Mouse (Mus musculus) ES-Bruce4 (cell line): ENCODE data around the gene Wasf1. TPM values are rescaled to one million over a fixed set of nuclear protein-coding genes. Genes with fewer than 3 reads are reported as not detected.

ENCODE experiments used
- H3K27ac ChIP-seq: 2 replicates; pipeline ENCODE4 v1.5.1; 2012; ENCODE audit warnings: low read length, inconsistent platforms; ENCODE audit not compliant: insufficient read depth
- H3K27me3 ChIP-seq: 2 replicates; pipeline ENCODE4 v1.6.1; 2012; ENCODE audit warnings: mild to moderate bottlenecking, low read length, inconsistent platforms; ENCODE audit not compliant: control insufficient read depth, poor library complexity, insufficient read depth, severe bottlenecking
- H3K36me3 ChIP-seq: 2 replicates; pipeline ENCODE4 v1.6.1; 2012; ENCODE audit warnings: inconsistent platforms, mild to moderate bottlenecking, low read length, moderate library complexity; ENCODE audit not compliant: control insufficient read depth, poor library complexity, insufficient read depth, severe bottlenecking
- H3K4me1 ChIP-seq: one replicate; pipeline ENCODE4 v1.8.1; 2011; ENCODE audit warnings: low read length; ENCODE audit not compliant: control insufficient read depth, insufficient read depth
- H3K4me3 ChIP-seq: 2 replicates; pipeline ENCODE4 v1.5.1; 2011; ENCODE audit warnings: low read depth, mild to moderate bottlenecking, low read length
- H3K9ac ChIP-seq: 2 replicates; pipeline ENCODE4 v1.6.1; 2012; ENCODE audit warnings: low read depth, mild to moderate bottlenecking, inconsistent platforms; ENCODE audit not compliant: poor library complexity, severe bottlenecking
- H3K9me3 ChIP-seq: replicated peaks from 2 replicates; pipeline ENCODE4 v1.6.1; 2012; ENCODE audit warnings: mild to moderate bottlenecking, low read length, inconsistent platforms; ENCODE audit not compliant: control insufficient read depth, poor library complexity, insufficient read depth, severe bottlenecking
- CTCF ChIP-seq: IDR thresholded peaks from one replicate; pipeline ENCODE4 v1.8.1; 2011; ENCODE audit warnings: low read depth, low read length
- EP300 ChIP-seq: IDR thresholded peaks from 2 replicates; pipeline ENCODE4 v1.6.1; 2011; ENCODE audit warnings: low read depth, low read length; ENCODE audit not compliant: insufficient read depth
- POLR2A ChIP-seq: IDR thresholded peaks from one replicate; pipeline ENCODE4 v1.8.1; 2011; ENCODE audit warnings: low read length; ENCODE audit not compliant: insufficient read depth
- polyA plus RNA-seq: library from polyadenylated mRNA; stranded (reverse); fragments of >200 nt; gene quantifications from 2 replicates; pipeline ENCODE4 v1.2.4, GENCODE M21; 2011; ENCODE audit warnings: low read depth; ENCODE audit not compliant: missing spikeins, insufficient read depth, insufficient read length

The Wasf1 gene
- 47.3 and 52.0 TPM in 2 replicates for polyA plus RNA-seq

- H3K4me3 ChIP-seq = peak within 1 kb of the TSS; percentile 98
- H3K27ac ChIP-seq = peak within 1 kb of the TSS; percentile 36; the same call in 1 of the 2 replicates
- no peaks in the 10 kb centered on the region for H3K9me3 ChIP-seq
- no peaks in the 10 kb centered on the region for H3K36me3 ChIP-seq
- TF ChIP-seq POLR2A (peak; percentile 92), CTCF (no peak)
- no peaks in the 10 kb centered on the region for H3K4me1 ChIP-seq
- H3K27me3 ChIP-seq = no peaks in the 10 kb centered on the region
- H3K9ac ChIP-seq = peak within 1 kb of the TSS; percentile 76
These were observed at the start of gene Wasf1, which contains the start of gene Cdc40 for GRCm38 (mm10) chr10:40882831-40883643. Gene Wasf1 (plus strand): TSS chr10:40883475. Gene Cdc40 (minus strand): TSS chr10:40883311.

- Histone ChIP-seq H3K4me1 (peaks cover 3% of the 10 kb centered on the region), H3K9ac (no peak overlapping the region), H3K4me3 (no peak overlapping the region), H3K27ac (no peak overlapping the region), H3K27me3 (no peaks in the 10 kb centered on the region), H3K9me3 (no peaks in the 10 kb centered on the region), H3K36me3 (peaks cover 13% of the 10 kb centered on the region)
- TF ChIP-seq CTCF (no peak), POLR2A (no peak), EP300 (no peak)
These were observed 43.2 kb upstream of the Wasf1 start for GRCm38 (mm10) chr10:40840086-40840485.

- Histone ChIP-seq H3K27me3 (no peaks in the 10 kb centered on the region), H3K9ac (no peak overlapping the region), H3K36me3 (peaks cover 12% of the 10 kb centered on the region), H3K4me3 (no peak overlapping the region), H3K4me1 (peaks cover 3% of the 10 kb centered on the region), H3K9me3 (no peaks in the 10 kb centered on the region), H3K27ac (no peak overlapping the region)
- TF ChIP-seq CTCF (no peak), EP300 (no peak), POLR2A (no peak)
These were observed 39.4 kb upstream of the Wasf1 start for GRCm38 (mm10) chr10:40843841-40844240.

- H3K9ac ChIP-seq = no peak overlapping the region
- H3K36me3 ChIP-seq = peaks cover 14% of the 10 kb centered on the region
- no peak for TF ChIP-seq CTCF
- TF ChIP-seq POLR2A = no peak
- TF ChIP-seq EP300 = no peak
- no peaks in the 10 kb centered on the region for H3K9me3 ChIP-seq
- no peaks in the 10 kb centered on the region for H3K27me3 ChIP-seq
- H3K27ac ChIP-seq = no peak overlapping the region
- peaks cover 3% of the 10 kb centered on the region for H3K4me1 ChIP-seq
- no peak overlapping the region for H3K4me3 ChIP-seq
These were observed 38.7 kb upstream of the Wasf1 start for GRCm38 (mm10) chr10:40844546-40844945.

- Histone ChIP-seq H3K4me3 (no peak overlapping the region), H3K27ac (no peak overlapping the region), H3K36me3 (peaks cover 14% of the 10 kb centered on the region), H3K9ac (no peak overlapping the region), H3K9me3 (no peaks in the 10 kb centered on the region), H3K27me3 (no peaks in the 10 kb centered on the region), H3K4me1 (peaks cover under 1% of the 10 kb centered on the region)
- TF ChIP-seq EP300 = no peak
- no peak for TF ChIP-seq POLR2A
- no peak for TF ChIP-seq CTCF
These were observed 37.6 kb upstream of the Wasf1 start for GRCm38 (mm10) chr10:40845626-40846025.

- TF ChIP-seq CTCF (no peak), POLR2A (no peak), EP300 (no peak)
- H3K27me3 ChIP-seq = no peaks in the 10 kb centered on the region
- peaks cover 14% of the 10 kb centered on the region for H3K36me3 ChIP-seq
- no peak overlapping the region for H3K27ac ChIP-seq
- H3K4me3 ChIP-seq = no peak overlapping the region
- no peak overlapping the region for H3K9ac ChIP-seq
- H3K9me3 ChIP-seq = no peaks in the 10 kb centered on the region
- no peaks in the 10 kb centered on the region for H3K4me1 ChIP-seq
These were observed 36.0 kb upstream of the Wasf1 start for GRCm38 (mm10) chr10:40847176-40847874.
